Mouse (Mus musculus) bone marrow macrophage, adult 2 months (primary cell): ENCODE measurements at regions not wholly inside any gene's neighbourhood (a gene's known extent, or its start where the extent isn't known, plus 50 kb on each side); places are given as distances from the start of the nearest gene placed in this dataset.

Source experiments
- H3K27ac ChIP-seq: 2 replicates; pipeline ENCODE4 v1.5.1; 2012; ENCODE audit warnings: low read depth, low read length; ENCODE audit not compliant: insufficient read depth
- H3K4me1 ChIP-seq: 2 replicates; pipeline ENCODE4 v1.6.1; 2012; ENCODE audit warnings: low read length; ENCODE audit not compliant: control insufficient read depth, insufficient read depth
- H3K4me3 ChIP-seq: 2 replicates; pipeline ENCODE4 v1.5.1; 2012; ENCODE audit warnings: mild to moderate bottlenecking, low read length, moderate library complexity; ENCODE audit not compliant: insufficient read depth
- CTCF ChIP-seq: IDR thresholded peaks from 2 replicates; pipeline ENCODE4 v1.5.1; 2012; ENCODE audit warnings: low read depth, mild to moderate bottlenecking, low read length, moderate library complexity
- POLR2A ChIP-seq: IDR thresholded peaks from 2 replicates; pipeline ENCODE4 v1.6.1; 2012; ENCODE audit warnings: mild to moderate bottlenecking, low read depth, low read length, borderline replicate concordance

GRCm38 (mm10) chr15:64519207-64519628, 298.3 kb upstream of the Gm21798 start:
- Histone ChIP-seq H3K27ac (no peak overlapping the region), H3K4me3 (no peak overlapping the region)

GRCm38 (mm10) chr15:64520568-64520967, 296.9 kb upstream of the Gm21798 start:
- no peak overlapping the region for H3K27ac ChIP-seq
- peaks cover 2% of the 10 kb centered on the region for H3K4me1 ChIP-seq
- TF ChIP-seq CTCF (no peak), POLR2A (no peak)

More at GRCm38 (mm10) chr15:64519207-64519628, 298.3 kb upstream of the Gm21798 start:
- peaks cover 2% of the 10 kb centered on the region for H3K4me1 ChIP-seq
- TF ChIP-seq CTCF (no peak), POLR2A (no peak)

DNA sequence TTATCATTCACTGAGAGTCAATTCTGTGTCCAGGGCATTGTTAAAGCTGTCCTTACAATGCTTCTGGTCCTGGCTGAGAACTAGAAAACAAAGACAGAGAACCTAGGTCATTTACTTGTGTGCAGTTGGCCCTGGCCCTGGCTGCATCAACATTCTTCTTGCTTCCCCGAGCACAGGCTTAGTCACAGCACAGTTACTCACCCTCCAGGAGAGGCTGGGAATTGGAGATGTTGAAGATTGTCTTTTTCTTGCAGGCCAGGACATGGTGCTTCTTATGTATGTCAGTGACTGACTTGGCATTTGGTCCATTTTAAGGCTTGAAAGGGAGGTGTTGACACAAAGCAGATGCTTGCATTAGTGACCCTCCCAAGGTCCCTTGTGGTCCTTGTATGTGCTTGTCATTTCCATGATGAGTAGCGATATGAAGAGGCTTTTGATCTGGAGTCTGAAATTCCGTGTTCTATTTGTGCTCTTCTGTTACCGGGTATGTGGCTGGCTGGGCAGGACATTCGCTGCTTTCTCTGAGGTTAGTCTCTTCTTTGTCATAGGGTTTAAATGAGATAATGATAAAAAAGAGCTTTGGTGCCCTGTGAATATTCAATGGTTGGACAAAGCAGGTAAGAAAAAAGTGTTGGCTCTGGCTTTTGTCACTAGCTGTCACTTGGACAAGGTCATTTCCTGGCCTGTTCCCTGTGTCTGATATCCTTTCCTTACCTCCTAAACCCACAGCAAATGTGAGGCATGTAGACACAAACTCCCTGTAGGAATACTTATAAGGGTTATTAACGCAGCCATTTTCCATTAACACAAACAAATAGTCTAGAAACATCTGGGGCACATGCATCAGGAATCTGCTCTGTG, 285.0 kb upstream of the Gm21798 start:
- Histone ChIP-seq H3K4me3 (no peak overlapping the region), H3K27ac (no peak overlapping the region), H3K4me1 (peaks cover 13% of the 10 kb centered on the region)

More at GRCm38 (mm10) chr15:64520568-64520967, 296.9 kb upstream of the Gm21798 start:
- no peak overlapping the region for H3K4me3 ChIP-seq

DNA sequence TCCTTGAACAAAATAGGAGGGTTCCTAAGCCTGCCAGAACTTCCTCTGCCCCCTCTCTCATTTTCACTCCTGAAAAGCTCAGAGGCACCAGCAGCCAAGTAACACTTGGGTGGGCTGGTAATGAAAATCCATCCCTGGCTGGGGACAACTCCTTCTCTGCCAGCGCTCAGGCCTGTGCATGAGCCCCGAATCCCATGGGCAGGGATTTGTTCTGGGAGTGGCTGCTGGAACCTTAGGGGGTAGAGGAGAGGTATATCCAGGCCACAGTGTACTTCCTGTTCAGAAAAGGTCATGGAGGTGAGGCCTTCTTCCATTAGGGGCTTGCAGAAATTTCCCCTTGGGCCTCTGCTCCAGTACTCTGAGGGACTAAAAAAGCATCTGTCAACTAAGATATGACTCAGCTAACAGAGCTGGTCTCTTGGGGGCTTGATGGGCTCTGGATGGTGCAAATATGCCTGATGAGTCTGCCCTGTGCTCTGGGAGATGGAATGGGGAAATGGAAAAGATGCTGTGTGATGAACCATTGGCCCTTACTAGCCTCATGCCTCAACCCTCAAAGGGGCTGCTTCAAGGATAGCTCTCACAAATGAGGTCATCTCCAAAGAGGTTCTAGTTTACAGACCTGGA, 284.2 kb upstream of the Gm21798 start:
- H3K27ac ChIP-seq = no peak overlapping the region
- no peak overlapping the region for H3K4me3 ChIP-seq
- peaks cover 13% of the 10 kb centered on the region for H3K4me1 ChIP-seq
- TF ChIP-seq CTCF (no peak), POLR2A (no peak)

More for the DNA sequence above, 285.0 kb upstream of the Gm21798 start:
- no peak for TF ChIP-seq POLR2A
- no peak for TF ChIP-seq CTCF

DNA sequence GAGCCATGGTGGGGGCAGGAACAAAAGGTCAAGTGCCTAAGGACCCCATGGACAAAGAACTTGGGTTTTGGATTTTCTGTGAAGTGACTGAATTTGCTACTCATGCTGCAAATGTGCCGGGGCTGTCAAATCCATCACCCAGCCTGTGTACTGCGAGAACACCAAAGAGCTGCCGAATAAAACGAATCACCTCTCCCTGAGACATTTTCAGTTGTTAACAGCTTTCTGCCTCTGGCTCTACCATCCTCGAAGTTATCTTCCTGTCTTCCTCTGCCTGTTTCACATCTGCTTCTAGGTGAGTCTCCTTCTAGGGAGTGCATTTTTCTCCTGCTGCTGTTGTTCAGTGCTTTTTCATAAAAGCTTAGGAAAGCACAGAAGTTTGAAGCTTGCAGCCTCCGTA, 283.3 kb upstream of the Gm21798 start:
- no peak overlapping the region for H3K4me3 ChIP-seq
- H3K27ac ChIP-seq = no peak overlapping the region
- H3K4me1 ChIP-seq = peaks cover 13% of the 10 kb centered on the region
- TF ChIP-seq POLR2A (no peak), CTCF (no peak)

- TF ChIP-seq CTCF (no peak), POLR2A (no peak)
- Histone ChIP-seq H3K27ac (no peak overlapping the region), H3K4me1 (peaks cover 13% of the 10 kb centered on the region), H3K4me3 (no peak overlapping the region)
Observed at GRCm38 (mm10) chr15:64535160-64535559, 282.3 kb upstream of the Gm21798 start.

DNA sequence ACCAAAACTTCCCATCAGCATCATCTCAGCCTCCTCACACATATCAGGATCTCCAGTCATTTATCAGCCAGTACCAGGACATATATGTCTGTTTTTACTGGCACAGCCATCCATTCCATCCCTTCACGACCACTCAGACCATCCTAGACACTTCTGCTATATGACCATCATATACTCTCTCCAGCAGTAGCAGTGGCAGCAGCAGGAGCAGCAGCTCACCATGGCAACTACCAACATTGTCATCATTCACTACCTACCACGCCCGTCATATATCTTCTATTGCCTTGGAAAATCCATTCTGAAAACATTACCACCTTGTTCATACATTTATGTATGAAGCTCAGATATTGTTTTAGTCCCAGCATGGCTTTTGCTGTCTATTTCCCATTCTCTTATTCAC, 276.1 kb upstream of the Gm21798 start:
- peaks cover 24% of the 10 kb centered on the region for H3K4me1 ChIP-seq
- H3K27ac ChIP-seq = peak overlapping the region; percentile 87

GRCm38 (mm10) chr15:64542250-64542901, 275.1 kb upstream of the Gm21798 start:
- Histone ChIP-seq H3K4me1 (peaks cover 24% of the 10 kb centered on the region), H3K27ac (peak overlapping the region; percentile 87), H3K4me3 (no peak overlapping the region)
- no peak for TF ChIP-seq POLR2A
- TF ChIP-seq CTCF = no peak

More for the DNA sequence above, 276.1 kb upstream of the Gm21798 start:
- TF ChIP-seq CTCF (no peak), POLR2A (no peak)
- no peak overlapping the region for H3K4me3 ChIP-seq

- H3K4me3 ChIP-seq = no peak overlapping the region
- peaks cover 24% of the 10 kb centered on the region for H3K4me1 ChIP-seq
- peak overlapping the region; percentile 30 for H3K27ac ChIP-seq
- no peak for TF ChIP-seq POLR2A
- TF ChIP-seq CTCF = no peak
Observed at GRCm38 (mm10) chr15:64542908-64543307, 274.6 kb upstream of the Gm21798 start.
